Mouse (Mus musculus) hematopoietic multipotent progenitor cell, adult 10-12 weeks (in vitro differentiated cells): ENCODE measurements around the gene Gstm3. TPM values are rescaled to one million over a fixed set of nuclear protein-coding genes. Genes with fewer than 3 reads are reported as not detected.

ENCODE experiments used
- polyA plus RNA-seq: library from polyadenylated mRNA; stranded (reverse); fragments of >175 nt; gene quantifications from 2 replicates; pipeline ENCODE4 v1.2.3, GENCODE M21; 2012; ENCODE audit warnings: low replicate concordance

Gstm3 gene
- polyA plus RNA-seq: not detected in 2 replicates

DNA sequence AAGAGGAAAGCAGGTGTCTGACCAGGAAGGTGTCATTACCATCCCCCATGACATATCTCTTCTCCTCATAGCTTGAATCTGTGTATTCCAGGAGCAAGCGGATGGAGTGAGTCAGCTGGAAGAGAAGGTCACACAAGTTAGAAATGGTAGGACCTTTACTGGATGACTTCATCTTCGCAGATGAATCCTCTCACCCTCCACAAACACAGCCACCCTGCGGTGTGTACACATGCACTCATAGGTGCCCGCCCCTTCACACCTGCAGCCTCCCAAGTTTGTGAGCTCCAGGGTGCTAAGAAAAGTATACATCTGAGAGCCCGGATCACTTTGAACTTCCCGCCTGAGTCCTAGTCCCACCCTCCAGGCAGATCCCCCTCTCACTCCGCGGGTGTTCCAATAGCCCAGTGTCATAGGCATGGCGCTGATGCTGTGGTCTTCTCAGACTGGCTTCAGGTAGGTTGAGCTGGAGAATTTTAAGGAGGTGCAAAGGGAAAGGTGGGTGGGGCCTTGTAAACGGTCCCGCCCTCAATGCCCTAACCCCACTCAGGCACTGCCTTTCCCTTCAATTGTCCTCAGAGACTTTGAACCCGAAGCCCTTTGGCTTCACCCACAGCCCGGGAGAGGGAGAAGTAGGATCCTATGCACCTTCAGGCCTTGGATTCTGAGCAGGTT is at the start of gene Gstm3:
Gene Gstm3, minus strand, starts transcription at position 560 of the 672 bp plus-strand sequence.

GRCm38 (mm10) chr3:108017473-108018189 is 48.5 kb upstream of the Gstm3 start, which contains the start of gene Gstm1:
Gene Gstm1, minus strand, starts transcription at chr3:108017973.

DNA sequence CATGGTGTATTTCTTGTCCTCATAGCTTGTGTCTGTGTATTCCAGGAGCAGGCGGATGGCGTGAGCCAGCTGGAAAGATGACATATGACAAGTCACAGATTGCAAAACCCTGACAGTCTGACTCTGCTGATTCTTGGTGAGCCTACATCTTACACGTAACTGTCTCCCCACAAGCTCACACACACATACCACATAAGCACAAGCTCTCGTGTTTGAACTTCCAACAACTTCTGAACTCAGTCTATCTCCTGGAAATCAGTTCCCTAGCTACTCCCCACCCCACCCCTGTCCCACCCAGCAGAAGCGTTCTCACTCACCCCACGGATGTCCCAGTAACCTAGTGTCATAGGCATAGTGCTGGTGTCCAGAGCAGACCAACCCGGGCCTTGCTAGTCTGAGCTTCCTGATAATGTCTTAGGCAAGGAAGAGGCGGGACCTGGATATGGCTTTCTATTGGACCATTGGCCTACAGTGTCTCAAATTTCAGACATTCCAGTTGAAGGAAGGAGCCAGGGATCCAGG is 17.0 kb upstream of the Gstm3 start, which contains the start of gene Gstm2:
Gene Gstm2, minus strand, starts transcription at position 413 of the 522 bp plus-strand sequence.

DNA sequence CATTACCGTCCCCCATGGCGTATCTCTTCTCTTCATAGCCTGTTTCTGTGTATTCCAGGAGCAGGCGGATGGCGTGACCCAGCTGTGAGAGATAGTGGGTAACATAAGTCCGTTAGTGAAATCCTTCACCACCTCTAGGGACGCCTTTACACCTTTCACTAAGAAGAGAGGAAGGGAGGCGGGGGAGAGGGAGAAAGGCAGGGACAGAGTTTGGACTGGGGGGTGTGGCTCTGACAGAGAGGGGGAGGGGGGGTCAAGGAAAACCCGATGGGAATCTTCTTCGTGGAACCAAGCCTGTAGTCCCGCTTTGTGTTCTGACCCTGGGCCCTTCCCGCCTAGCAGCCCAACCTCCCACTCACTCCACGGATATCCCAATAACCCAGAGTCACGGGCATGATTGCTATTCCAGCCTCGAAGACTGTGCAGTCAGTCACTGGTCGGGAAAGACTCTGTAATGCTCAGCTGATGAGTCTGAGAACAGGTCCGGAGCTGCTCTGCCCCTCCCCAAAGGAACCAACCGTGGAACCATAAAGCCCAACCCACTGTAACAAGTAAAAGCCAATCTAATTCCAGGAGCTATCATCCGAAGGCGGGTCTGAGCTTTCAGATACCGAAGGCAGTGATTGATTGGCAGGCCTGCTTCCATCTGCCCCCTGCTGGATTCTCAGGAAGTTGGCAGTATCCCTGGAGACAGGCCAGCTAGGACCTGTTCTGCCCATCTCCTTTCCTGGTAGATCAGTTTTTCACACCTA is 25.7 kb downstream of the Gstm3 start, which contains the start of gene Gstm6:
Gene Gstm6, minus strand, starts transcription at position 511 of the 752 bp plus-strand sequence.

GRCm38 (mm10) chr3:107931670-107932069 is 37.4 kb downstream of the Gstm3 start, which contains the start of gene Gstm7:
Gene Gstm7, minus strand, starts transcription at chr3:107931817.

Other genes starting within 250 kb of the Gstm3 start
- 11.8 and 29.7 TPM in 2 replicates for gene Csf1, start 208.8 kb downstream of the Gstm3 start, polyA plus RNA-seq
- 0.07 TPM in 1 of 2 replicates, not detected in the other for gene Eps8l3, start 92.1 kb downstream of the Gstm3 start, polyA plus RNA-seq
- 1.2 TPM in 1 of 2 replicates, not detected in the other for gene Gstm5, start 73.5 kb downstream of the Gstm3 start, polyA plus RNA-seq
- 0.47 TPM in 1 of 2 replicates, not detected in the other for gene Gstm7, start 37.5 kb downstream of the Gstm3 start, polyA plus RNA-seq
- not detected in 2 replicates for gene Gstm6, start 25.5 kb downstream of the Gstm3 start, polyA plus RNA-seq
- 0.15 TPM in 1 of 2 replicates, not detected in the other for gene Gstm2, start 17.2 kb upstream of the Gstm3 start, polyA plus RNA-seq
- gene Gstm1, start 48.7 kb upstream of the Gstm3 start, polyA plus RNA-seq: 84.3 and 224 TPM in 2 replicates
- gene Gstm4, start 75.6 kb upstream of the Gstm3 start, polyA plus RNA-seq: 1.4 and 3.0 TPM in 2 replicates
- gene Ampd2, start 117.4 kb upstream of the Gstm3 start, polyA plus RNA-seq: 39.0 and 70.0 TPM in 2 replicates
- 0.13 TPM in 1 of 2 replicates, not detected in the other for gene Gnat2, start 123.5 kb upstream of the Gstm3 start, polyA plus RNA-seq
- 11.0 and 14.2 TPM in 2 replicates for gene Gnai3, start 176.9 kb upstream of the Gstm3 start, polyA plus RNA-seq
- 0.03 and 0.07 TPM in 2 replicates for gene Gpr61, start 185.6 kb upstream of the Gstm3 start, polyA plus RNA-seq
- 3.0 and 3.7 TPM in 2 replicates for gene Amigo1, start 217.1 kb upstream of the Gstm3 start, polyA plus RNA-seq
- 13.5 and 17.0 TPM in 2 replicates for gene Cyb561d1, start 231.9 kb upstream of the Gstm3 start, polyA plus RNA-seq
- 20.8 and 24.5 TPM in 2 replicates for gene Atxn7l2, start 241.7 kb upstream of the Gstm3 start, polyA plus RNA-seq